Mouse (Mus musculus): ENCODE data around the gene Pdzd4. TPM values are rescaled to one million over a fixed set of nuclear protein-coding genes. Genes with fewer than 3 reads are reported as not detected.
A peak's percentile ranks its signal among the peaks of the same experiment; 100 is the strongest.

Pdzd4 gene
- polyA plus RNA-seq, 1 experiment from 2014 or later, result 1.1 TPM

DNA sequence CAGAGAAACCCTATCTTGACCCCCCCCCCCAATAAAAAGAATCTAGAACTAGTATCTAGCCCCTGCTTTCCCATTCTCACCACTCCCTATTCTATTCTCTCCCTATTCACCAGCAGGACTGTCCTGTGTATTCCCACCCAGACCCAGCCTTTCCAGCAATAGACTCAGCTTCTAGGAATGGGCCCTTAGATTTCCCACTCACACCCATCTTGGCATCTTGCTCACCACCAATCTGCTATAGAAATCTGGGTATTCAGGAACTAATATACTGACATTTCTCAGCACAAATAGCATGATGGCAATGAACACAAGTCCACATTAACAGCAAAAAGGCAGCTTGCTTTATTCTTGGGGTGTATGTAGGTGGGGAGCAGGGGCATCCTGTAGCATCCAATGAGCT is 31.7 kb downstream of the Pdzd4 start:
- no peak overlapping the region for H3K4me2 ChIP-seq (replicated peaks; ENCODE audit: low read depth, low read length)
- no peaks in the 10 kb centered on the region for H3K9me3 ChIP-seq (ENCODE audit: control insufficient read depth, low read length)
- no peak overlapping the region for H3K4me3 ChIP-seq (ENCODE audit: low read length)
- no peaks in the 10 kb centered on the region for H3K4me1 ChIP-seq (ENCODE audit: control insufficient read depth, insufficient read depth, low read length)
- no peak for ATAC-seq (ENCODE audit: low FRiP score, low TSS enrichment)
- H3K27me3 ChIP-seq (ENCODE audit: control insufficient read depth, insufficient read depth, low read length), result no peaks in the 10 kb centered on the region
- H3K27ac ChIP-seq (ENCODE audit: low read depth, low read length), result no peak overlapping the region
- H3K36me3 ChIP-seq (ENCODE audit: control insufficient read depth, insufficient read depth, low read length), result peaks cover 16% of the 10 kb centered on the region
- H3K9ac ChIP-seq (ENCODE audit: low read depth, low read length), result no peak overlapping the region

DNA sequence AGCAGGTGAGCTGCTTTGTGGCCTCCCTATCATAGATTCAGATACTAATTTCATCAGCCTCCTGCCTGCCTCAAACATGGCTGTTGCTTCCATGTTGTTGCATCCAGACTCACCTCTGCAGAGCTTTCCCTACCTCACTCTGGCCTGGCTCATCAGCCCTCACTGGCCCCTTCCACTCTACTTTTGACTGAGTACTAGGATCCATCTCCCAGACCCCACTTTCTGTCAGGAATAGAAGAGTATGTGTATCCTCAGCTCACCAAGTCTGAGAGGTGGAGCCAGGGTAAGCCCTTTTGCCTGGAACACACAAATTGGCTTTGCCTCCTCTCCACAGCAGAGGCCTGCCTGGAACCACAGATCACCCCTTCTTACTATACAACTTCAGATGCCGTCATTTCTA is 36.3 kb downstream of the Pdzd4 start:
- ATAC-seq (ENCODE audit: low FRiP score, low TSS enrichment), result no peak
- Histone ChIP-seq H3K4me2 (replicated peaks; ENCODE audit: low read depth, low read length) (peak overlapping the region; percentile 62), H3K4me1 (ENCODE audit: control insufficient read depth, insufficient read depth, low read length) (no peaks in the 10 kb centered on the region), H3K4me3 (ENCODE audit: low read length) (no peak overlapping the region; the same call in 1 of the 2 replicates), H3K27ac (ENCODE audit: low read depth, low read length) (no peak overlapping the region), H3K9ac (ENCODE audit: low read depth, low read length) (no peak overlapping the region), H3K9me3 (ENCODE audit: control insufficient read depth, low read length) (no peaks in the 10 kb centered on the region), H3K36me3 (ENCODE audit: control insufficient read depth, insufficient read depth, low read length) (peaks cover 16% of the 10 kb centered on the region), H3K27me3 (ENCODE audit: control insufficient read depth, insufficient read depth, low read length) (no peaks in the 10 kb centered on the region)
- WGBS, result 95% methylated on average over 1 of the region's 1 CpGs

DNA sequence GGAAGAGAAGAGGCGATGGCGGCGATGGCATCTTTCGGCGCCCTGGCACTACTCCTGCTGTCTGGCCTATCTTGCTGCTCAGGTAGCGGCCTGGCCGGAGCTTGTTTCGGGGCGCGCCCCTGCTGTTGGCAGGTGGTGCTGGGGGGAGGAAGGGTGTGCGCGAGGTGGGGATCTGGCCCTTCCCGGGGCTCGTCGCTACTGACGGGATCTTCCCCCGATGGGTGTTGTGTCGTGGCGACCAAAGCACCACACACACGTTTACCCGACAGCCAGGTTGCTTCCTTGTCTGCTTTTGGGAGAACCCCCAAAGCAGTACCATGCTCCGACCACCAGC is 37.6 kb downstream of the Pdzd4 start:
- ATAC-seq (ENCODE audit: low FRiP score, low TSS enrichment), result peak; percentile 2
- Histone ChIP-seq H3K4me3 (ENCODE audit: low read length) (peak overlapping the region; percentile 61), H3K4me2 (replicated peaks; ENCODE audit: low read depth, low read length) (peak overlapping the region; percentile 62), H3K4me1 (ENCODE audit: control insufficient read depth, insufficient read depth, low read length) (no peaks in the 10 kb centered on the region), H3K36me3 (ENCODE audit: control insufficient read depth, insufficient read depth, low read length) (peaks cover 16% of the 10 kb centered on the region), H3K9me3 (ENCODE audit: control insufficient read depth, low read length) (no peaks in the 10 kb centered on the region), H3K9ac (ENCODE audit: low read depth, low read length) (peak overlapping the region; percentile 76), H3K27ac (ENCODE audit: low read depth, low read length) (peak overlapping the region; percentile 47; the same call in 1 of the 2 replicates), H3K27me3 (ENCODE audit: control insufficient read depth, insufficient read depth, low read length) (no peaks in the 10 kb centered on the region)
- WGBS, result 27% methylated on average over 20 of the region's 22 CpGs

DNA sequence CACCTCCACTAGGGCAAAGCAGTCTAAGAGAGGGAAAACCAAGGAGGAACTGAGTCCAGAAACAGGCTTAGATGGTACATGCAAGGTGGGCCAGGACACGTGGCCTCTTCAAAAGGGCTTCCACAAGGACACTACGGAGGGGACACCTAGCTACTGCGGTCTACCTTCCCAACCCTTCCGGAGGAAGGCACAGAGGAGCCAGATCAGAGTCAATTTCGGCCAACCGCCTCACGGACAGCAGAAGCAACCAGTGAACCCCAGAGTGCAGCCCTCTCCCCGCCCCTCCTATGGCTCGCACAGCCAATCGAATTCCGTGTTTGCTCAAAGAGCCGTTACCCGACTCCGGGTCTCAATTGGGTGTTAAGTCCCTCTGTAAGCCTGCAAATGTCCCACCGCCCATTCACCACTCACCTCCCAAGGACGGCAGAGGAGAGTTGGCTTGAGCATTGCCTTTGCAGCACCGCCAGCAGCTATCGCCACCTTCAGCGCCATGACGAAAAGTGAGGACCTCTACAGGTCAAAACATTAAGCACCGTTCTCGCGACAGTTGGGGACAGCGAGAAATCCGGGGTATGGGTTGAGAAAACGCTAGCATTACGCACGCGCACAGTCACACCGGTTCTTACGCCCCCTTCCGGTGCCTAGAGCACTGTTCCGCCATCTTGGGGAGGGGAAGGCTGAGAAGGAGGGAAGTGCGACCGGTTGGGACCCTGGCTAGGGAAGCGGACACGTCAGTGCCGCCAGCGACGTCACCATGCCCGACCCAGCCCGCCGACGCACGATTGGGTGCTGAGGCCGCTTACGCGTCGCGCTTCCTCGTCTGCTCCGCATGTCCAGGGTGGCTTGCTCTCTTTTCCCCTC is 38.2 kb downstream of the Pdzd4 start, which contains the start of the genes Idh3g and Ssr4:
TSS of gene Idh3g (minus strand) at position 534 of the 861 bp plus-strand sequence.
TSS of gene Ssr4 (plus strand) at position 665 of the 861 bp plus-strand sequence.
- Histone ChIP-seq H3K9me3 (ENCODE audit: control insufficient read depth, low read length) (no peaks in the 10 kb centered on the region), H3K36me3 (ENCODE audit: control insufficient read depth, insufficient read depth, low read length) (peaks cover 21% of the 10 kb centered on the region), H3K4me2 (replicated peaks; ENCODE audit: low read depth, low read length) (peak within 1 kb of the TSS; percentile 62), H3K4me1 (ENCODE audit: control insufficient read depth, insufficient read depth, low read length) (no peaks in the 10 kb centered on the region), H3K27me3 (ENCODE audit: control insufficient read depth, insufficient read depth, low read length) (no peaks in the 10 kb centered on the region), H3K27ac (ENCODE audit: low read depth, low read length) (peak within 1 kb of the TSS; percentile 85), H3K9ac (ENCODE audit: low read depth, low read length) (peak within 1 kb of the TSS; percentile 76), H3K4me3 (ENCODE audit: low read length) (peak within 1 kb of the TSS; percentile 61)
- ATAC-seq (ENCODE audit: low FRiP score, low TSS enrichment), result peak; percentile 96
- 30% methylated on average over 52 of the region's 52 CpGs for WGBS

DNA sequence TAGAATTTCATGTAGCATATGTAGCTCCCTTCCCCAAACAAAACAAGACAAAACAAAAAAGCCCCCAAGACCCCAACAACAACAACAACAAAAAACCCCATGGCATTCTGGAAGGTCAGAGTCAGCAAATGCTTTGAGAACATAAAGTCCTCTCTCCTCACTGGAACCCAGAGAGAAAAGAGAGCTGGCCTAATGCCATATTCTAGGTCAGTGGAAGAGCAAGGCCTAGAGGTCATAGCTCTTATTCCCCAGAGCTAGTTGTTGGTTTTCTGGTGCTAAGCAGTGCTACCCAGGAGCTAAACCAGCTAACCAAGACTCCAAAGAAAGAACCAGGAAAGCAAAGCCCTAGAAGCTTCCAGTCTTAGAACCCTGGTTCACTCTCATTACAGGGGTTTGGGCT is 39.1 kb downstream of the Pdzd4 start:
- Histone ChIP-seq H3K9ac (ENCODE audit: low read depth, low read length) (peak overlapping the region; percentile 76), H3K4me2 (replicated peaks; ENCODE audit: low read depth, low read length) (peak overlapping the region; percentile 52), H3K27ac (ENCODE audit: low read depth, low read length) (peak overlapping the region; percentile 85; the same call in 1 of the 2 replicates), H3K9me3 (ENCODE audit: control insufficient read depth, low read length) (no peaks in the 10 kb centered on the region), H3K27me3 (ENCODE audit: control insufficient read depth, insufficient read depth, low read length) (no peaks in the 10 kb centered on the region), H3K4me3 (ENCODE audit: low read length) (peak overlapping the region; percentile 61), H3K36me3 (ENCODE audit: control insufficient read depth, insufficient read depth, low read length) (peaks cover 16% of the 10 kb centered on the region), H3K4me1 (ENCODE audit: control insufficient read depth, insufficient read depth, low read length) (no peaks in the 10 kb centered on the region)
- ATAC-seq (ENCODE audit: low FRiP score, low TSS enrichment), result no peak

GRCm38 (mm10) chrX:73782227-73782626 is 42.5 kb downstream of the Pdzd4 start:
- Histone ChIP-seq H3K27me3 (ENCODE audit: control insufficient read depth, insufficient read depth, low read length) (no peaks in the 10 kb centered on the region; the same call in 1 of the 2 replicates), H3K36me3 (ENCODE audit: control insufficient read depth, insufficient read depth, low read length) (peaks cover 24% of the 10 kb centered on the region; the same call in 1 of the 2 replicates), H3K4me1 (ENCODE audit: control insufficient read depth, insufficient read depth, low read length) (no peaks in the 10 kb centered on the region), H3K9ac (ENCODE audit: low read depth, low read length) (no peak overlapping the region), H3K4me3 (ENCODE audit: low read length) (no peak overlapping the region), H3K4me2 (replicated peaks; ENCODE audit: low read depth, low read length) (no peak overlapping the region), H3K9me3 (ENCODE audit: control insufficient read depth, low read length) (no peaks in the 10 kb centered on the region), H3K27ac (ENCODE audit: low read depth, low read length) (no peak overlapping the region)
- no peak for ATAC-seq (ENCODE audit: low FRiP score, low TSS enrichment)
- 98% methylated on average over 3 of the region's 3 CpGs for WGBS

- Histone ChIP-seq H3K4me1 (ENCODE audit: control insufficient read depth, insufficient read depth, low read length) (0 out of 2 replicates have a peak, but pooled peaks cover 7% of the 10 kb centered on the region), H3K36me3 (ENCODE audit: control insufficient read depth, insufficient read depth, low read length) (peaks cover 11% of the 10 kb centered on the region; the same call in 1 of the 2 replicates), H3K27ac (ENCODE audit: low read depth, low read length) (no peak overlapping the region), H3K9me3 (ENCODE audit: control insufficient read depth, low read length) (no peaks in the 10 kb centered on the region), H3K4me2 (replicated peaks; ENCODE audit: low read depth, low read length) (no peak overlapping the region), H3K4me3 (ENCODE audit: low read length) (no peak overlapping the region), H3K27me3 (ENCODE audit: control insufficient read depth, insufficient read depth, low read length) (no peaks in the 10 kb centered on the region; the same call in 1 of the 2 replicates), H3K9ac (ENCODE audit: low read depth, low read length) (no peak overlapping the region)
- peak; percentile 77 for ATAC-seq (ENCODE audit: low FRiP score, low TSS enrichment)
- 69% methylated on average over 10 of the region's 10 CpGs for WGBS
Observed at GRCm38 (mm10) chrX:73774802-73775483, 49.8 kb downstream of the Pdzd4 start.

DNA sequence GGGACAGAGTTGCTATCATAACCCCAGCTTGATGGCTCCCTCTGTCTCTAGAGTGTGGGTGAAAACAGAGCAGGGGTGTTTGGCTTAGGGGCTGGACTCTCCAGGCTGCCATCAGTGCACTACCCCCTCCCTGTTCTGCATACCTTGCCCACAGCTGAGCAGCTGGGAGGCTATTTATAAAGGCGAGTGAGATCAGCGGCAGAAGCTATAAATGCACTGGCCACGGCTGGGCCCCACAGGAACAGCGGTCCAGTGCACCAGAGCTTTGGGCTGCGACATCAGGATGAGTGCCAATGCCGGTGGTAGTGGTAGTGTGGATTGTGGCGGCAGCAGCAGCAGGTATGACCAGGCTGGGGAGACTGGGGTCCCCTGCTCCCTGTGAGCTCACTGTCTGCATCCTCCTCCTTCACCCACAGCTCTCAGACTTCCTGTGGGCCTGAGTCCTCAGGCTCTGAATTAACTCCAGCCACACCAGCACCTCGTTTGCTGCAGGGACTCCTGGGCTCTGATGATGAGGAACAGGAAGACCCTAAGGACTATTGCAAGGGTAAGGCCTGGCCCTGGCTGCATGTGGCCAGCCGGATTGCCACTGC is 50.5 kb downstream of the Pdzd4 start, which contains the start of gene Srpk3:
TSS of gene Srpk3 (plus strand) at position 238 of the 593 bp plus-strand sequence.
- 0 out of 2 replicates have a peak, but pooled peaks cover 7% of the 10 kb centered on the region for H3K4me1 ChIP-seq (ENCODE audit: control insufficient read depth, insufficient read depth, low read length)
- H3K36me3 ChIP-seq (ENCODE audit: control insufficient read depth, insufficient read depth, low read length), result peaks cover 5% of the 10 kb centered on the region; the same call in 1 of the 2 replicates
- no peaks in the 10 kb centered on the region for H3K9me3 ChIP-seq (ENCODE audit: control insufficient read depth, low read length)
- no peak within 1 kb of the TSS for H3K4me3 ChIP-seq (ENCODE audit: low read length)
- no peaks in the 10 kb centered on the region; the same call in 1 of the 2 replicates for H3K27me3 ChIP-seq (ENCODE audit: control insufficient read depth, insufficient read depth, low read length)
- H3K27ac ChIP-seq (ENCODE audit: low read depth, low read length), result no peak within 1 kb of the TSS
- peak; percentile 53; the same call in 1 of the 2 replicates for ATAC-seq (ENCODE audit: low FRiP score, low TSS enrichment)
- no peak within 1 kb of the TSS for H3K4me2 ChIP-seq (replicated peaks; ENCODE audit: low read depth, low read length)
- 38% methylated on average over 9 of the region's 9 CpGs for WGBS
- no peak within 1 kb of the TSS for H3K9ac ChIP-seq (ENCODE audit: low read depth, low read length)
